ENCODE assay signal across 25 mouse cellular contexts in the genomic region with DNA sequence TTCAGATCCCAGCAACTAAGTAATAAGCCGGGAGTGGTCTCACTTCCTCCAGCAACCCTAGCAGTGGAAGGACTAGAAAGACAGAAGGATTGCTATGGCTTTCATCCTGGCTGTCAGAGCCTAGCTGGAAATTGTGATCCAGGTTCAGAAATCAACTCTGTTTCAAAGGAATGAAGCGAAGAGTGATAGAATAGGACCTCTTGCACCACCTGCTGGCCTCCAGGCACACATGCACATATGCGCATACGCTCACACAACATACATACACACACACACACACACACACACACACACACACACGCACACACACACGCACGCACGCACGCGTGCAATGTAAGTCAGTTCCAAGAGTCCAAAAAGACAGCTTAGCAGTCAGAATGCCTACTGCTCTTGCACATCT.
A peak's percentile ranks its signal among the peaks of the same experiment; 100 is the strongest.
DNase-seq lines count a peak whose midpoint lies in the region; ATAC-seq and TF ChIP-seq lines count a peak whose summit lies in the region.
"Had no signal": no experiment of that assay in that cellular context is flagged by ENCODE, and none has a peak within 500 bp of the region (broad histone marks: within the 10 kb centered on the region; RNA-seq: fewer than 3 reads in every experiment).

No protein-coding gene starts in this region.

- H3K27me3 ChIP-seq in liver, embryonic 14.5 days (ENCODE audit: control insufficient read depth, insufficient read depth, low read length) = no peaks in the 10 kb centered on the region
- no peaks in the 10 kb centered on the region for H3K27me3 ChIP-seq in liver, embryonic 12.5 days (replicated peaks)
- H3K27me3 ChIP-seq in CH12.LX (replicated peaks) = no peaks in the 10 kb centered on the region
- H3K27me3 ChIP-seq: heart, embryonic 13.5 days; limb, embryonic 15.5 days; megakaryocyte, embryonic 14.5 days; midbrain, embryonic 15.5 days; neural tube, embryonic 13.5 days had no signal

- peak; percentile 46 for TF ChIP-seq CTCF in liver, embryonic 14.5 days (IDR thresholded peaks at IDR 0.05; ENCODE audit: low read depth)
- TF ChIP-seq CTCF in CH12.LX (conservative IDR thresholded peaks at IDR 0.05 in 1 of 2, IDR thresholded peaks at IDR 0.05 in 1 of 2; ENCODE audit: low read depth in 2 of 2, low read length in 2 of 2) = peak in 1 of 2 experiments; percentile 26; a peak in 1 of 4 replicates
- TF ChIP-seq CTCF in cortical plate, adult 2 months (IDR thresholded peaks at IDR 0.05; ENCODE audit: extremely low read depth, insufficient read depth, low read length) = 0 out of 2 replicates have a peak, but pooled peaks have one; percentile 5

- no peaks in the 10 kb centered on the region for H3K36me3 ChIP-seq in liver, embryonic 14.5 days (replicated peaks; ENCODE audit: control insufficient read depth, insufficient read depth, low read depth)
- H3K36me3 ChIP-seq in liver, embryonic 12.5 days = no peaks in the 10 kb centered on the region
- H3K36me3 ChIP-seq in CH12.LX (replicated peaks in 1 of 2; ENCODE audit: control insufficient read depth in 1 of 2, insufficient read depth in 1 of 2, low read length in 1 of 2) = no peaks in the 10 kb centered on the region
- H3K36me3 ChIP-seq: heart, embryonic 13.5 days; limb, embryonic 15.5 days; midbrain, embryonic 15.5 days; neural tube, embryonic 13.5 days had no signal

- no peak for ATAC-seq in liver, embryonic 14.5 days (ENCODE audit: insufficient read depth)
- ATAC-seq in liver, embryonic 12.5 days = no peak
- ATAC-seq in cerebellum, adult (ENCODE audit: insufficient number of reproducible peaks, low FRiP score, low TSS enrichment) = no peak
- ATAC-seq: midbrain, embryonic 15.5 days had no signal

- 84% methylated on average over 10 of the region's 10 CpGs for WGBS in liver, embryonic 14.5 days (ENCODE audit: insufficient replicate concordance)
- 88% methylated on average over 10 of the region's 10 CpGs for WGBS in liver, embryonic 12.5 days (ENCODE audit: insufficient replicate concordance)

- no peak for TF ChIP-seq POLR2A in CH12.LX (IDR thresholded peaks at IDR 0.05; ENCODE audit: low read depth, low read length)
- TF ChIP-seq POLR2A in cortical plate, adult 2 months (IDR thresholded peaks at IDR 0.05; ENCODE audit: extremely low read depth, insufficient read depth, low read length) = no peak

- in situ Hi-C loops in CH12.LX (cut with MboI; ENCODE audit: low pct_ligation_motif_present, low pct_unique_long_range_greater_than_20kb, low sequenced_read_pairs) = no loop called here

- no peaks in the 10 kb centered on the region for H3K9me3 ChIP-seq in liver, embryonic 14.5 days (ENCODE audit: control insufficient read depth, low read length)
- no peaks in the 10 kb centered on the region for H3K9me3 ChIP-seq in liver, embryonic 12.5 days (replicated peaks)
- H3K9me3 ChIP-seq in CH12.LX (replicated peaks; ENCODE audit: low read length) = no peaks in the 10 kb centered on the region
- H3K9me3 ChIP-seq: heart, embryonic 13.5 days; limb, embryonic 15.5 days; megakaryocyte, embryonic 14.5 days; midbrain, embryonic 15.5 days; neural tube, embryonic 13.5 days had no signal

- no peak for TF ChIP-seq EP300 in liver, embryonic 14.5 days (IDR thresholded peaks at IDR 0.05; ENCODE audit: low read depth)
- no peak for TF ChIP-seq EP300 in CH12.LX (IDR thresholded peaks at IDR 0.05; ENCODE audit: low read length)

- no peak for DNase-seq in liver, embryonic 14.5 days (ENCODE audit: low read depth in 3 of 3, low spot score in 3 of 3)
- DNase-seq in CH12.LX (ENCODE audit: extremely low read depth) = no peak
- peak; percentile 5 for DNase-seq in ES-CJ7 (ENCODE audit: low read depth, low spot score)
- DNase-seq in frontal cortex, postnatal 25 days (ENCODE audit: low spot score in 2 of 2) = no peak
- DNase-seq in kidney, adult 11 months = no peak
- DNase-seq: adrenal gland, postnatal 14 days; cerebellum, adult 9-11 months; heart, adult 18-20 months; heart, postnatal 14 days; kidney, adult 9 months; kidney, postnatal 14 days; lung, adult 2 months; retina, postnatal 1 day; right cerebral cortex, postnatal 25 days; spleen, adult 18-20 months; thymus, postnatal 14 days had no signal

- H3K9ac ChIP-seq in liver, embryonic 14.5 days (replicated peaks) = no peak overlapping the region
- no peak overlapping the region for H3K9ac ChIP-seq in liver, embryonic 12.5 days
- H3K9ac ChIP-seq in CH12.LX (ENCODE audit: insufficient read depth, low read depth) = no peak overlapping the region
- H3K9ac ChIP-seq: heart, embryonic 13.5 days; limb, embryonic 15.5 days; midbrain, embryonic 15.5 days; neural tube, embryonic 13.5 days had no signal

- peaks cover 0 to 5% of the 10 kb centered on the region in 2 experiments; a peak in 2 of 4 replicates for H3K4me1 ChIP-seq in liver, embryonic 14.5 days (replicated peaks; ENCODE audit: control insufficient read depth in 2 of 2, insufficient read depth in 2 of 2, low read length in 1 of 2)
- peaks cover 9% of the 10 kb centered on the region for H3K4me1 ChIP-seq in liver, embryonic 12.5 days
- H3K4me1 ChIP-seq in CH12.LX (ENCODE audit: control insufficient read depth in 1 of 2, insufficient read depth in 2 of 2) = no peaks in the 10 kb centered on the region
- no peaks in the 10 kb centered on the region for H3K4me1 ChIP-seq in cortical plate, adult 2 months (ENCODE audit: control insufficient read depth, insufficient read depth, low read length)
- H3K4me1 ChIP-seq: heart, embryonic 13.5 days; limb, embryonic 15.5 days; neural tube, embryonic 13.5 days had no signal

- dilution Hi-C loops in CH12.LX (cut with MboI; ENCODE audit: extremely low pct_ligation_motif_present, extremely low pct_unique_long_range_greater_than_20kb, low sequenced_read_pairs) = no loop called here

- TF ChIP-seq RAD21 in CH12.LX (IDR thresholded peaks at IDR 0.05; ENCODE audit: low read depth, low read length) = peak; percentile 10

- no peak overlapping the region for H3K4me3 ChIP-seq in liver, embryonic 14.5 days (ENCODE audit: insufficient read depth in 1 of 2, low read depth in 2 of 2, low read length in 2 of 2)
- no peak overlapping the region for H3K4me3 ChIP-seq in liver, embryonic 12.5 days
- H3K4me3 ChIP-seq in CH12.LX (replicated peaks in 1 of 3; ENCODE audit: low read depth in 2 of 3, low read length in 2 of 3, poor library complexity in 1 of 3) = no peak overlapping the region
- no peak overlapping the region for H3K4me3 ChIP-seq in cortical plate, adult 2 months (ENCODE audit: insufficient read depth, low read length)
- H3K4me3 ChIP-seq: heart, embryonic 13.5 days; limb, embryonic 15.5 days; megakaryocyte, embryonic 14.5 days; midbrain, embryonic 15.5 days; myocyte; neural tube, embryonic 13.5 days had no signal

- H3K4me2 ChIP-seq in liver, embryonic 14.5 days (ENCODE audit: low read depth) = no peak overlapping the region
- H3K4me2 ChIP-seq in liver, embryonic 12.5 days = no peak overlapping the region
- H3K4me2 ChIP-seq in CH12.LX (ENCODE audit: insufficient read depth, low read depth, poor library complexity, severe bottlenecking) = no peak overlapping the region
- H3K4me2 ChIP-seq: heart, embryonic 13.5 days; limb, embryonic 15.5 days; midbrain, embryonic 15.5 days; neural tube, embryonic 13.5 days had no signal

- H3K27ac ChIP-seq in liver, embryonic 14.5 days = no peak overlapping the region
- H3K27ac ChIP-seq in liver, embryonic 12.5 days = no peak overlapping the region
- no peak overlapping the region for H3K27ac ChIP-seq in CH12.LX (ENCODE audit: insufficient read depth, low read depth)
- H3K27ac ChIP-seq in cortical plate, adult 2 months (ENCODE audit: insufficient read depth, low read length) = no peak overlapping the region
- H3K27ac ChIP-seq: heart, embryonic 13.5 days; limb, embryonic 15.5 days; midbrain, embryonic 15.5 days; neural tube, embryonic 13.5 days had no signal

- H3K79me2 ChIP-seq in CH12.LX (replicated peaks; ENCODE audit: control insufficient read depth, extremely low read depth, insufficient read depth, poor library complexity, severe bottlenecking) = no peaks in the 10 kb centered on the region

TF ChIP-seq in CH12.LX, 34 proteins besides CTCF, POLR2A, EP300 and RAD21:
- TF ChIP-seq MEF2A (IDR thresholded peaks at IDR 0.05; ENCODE audit: borderline replicate concordance, low read depth, low read length) (no peak), E2F4 (IDR thresholded peaks at IDR 0.05; ENCODE audit: insufficient replicate concordance, low read depth, low read length) (no peak), ZMIZ1 (IDR thresholded peaks at IDR 0.05; ENCODE audit: low read depth, low read length) (no peak), PAX5 (IDR thresholded peaks at IDR 0.05; ENCODE audit: low read length) (no peak), NELFE (IDR thresholded peaks at IDR 0.05; ENCODE audit: low read depth, low read length) (no peak)
